Mouse (Mus musculus): Measurements from ENCODE around the gene Myo1a.

Myo1a gene

DNA sequence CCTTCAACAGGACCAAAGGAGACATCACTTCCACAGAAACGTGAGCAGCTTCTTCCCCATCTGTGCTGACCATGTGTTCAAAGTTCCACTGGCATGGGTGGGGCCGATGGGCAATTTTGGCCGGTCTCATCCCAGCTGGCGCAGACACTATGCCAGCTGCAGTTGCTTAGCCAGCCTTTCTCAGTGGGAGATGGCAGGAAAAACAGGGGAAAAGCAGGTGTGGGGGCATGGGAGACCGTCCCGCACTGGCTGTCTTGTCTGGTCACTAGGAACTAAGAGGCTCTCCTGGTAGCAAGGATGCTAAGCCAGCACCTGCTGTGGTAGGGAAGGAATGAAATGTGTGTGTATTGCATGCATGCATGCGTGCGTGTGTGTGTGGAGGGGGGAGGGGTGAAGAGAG is 23.5 kb downstream of the Myo1a start:
- DNase-seq (ENCODE audit: low spot score in 2 of 2), result no peak

GRCm38 (mm10) chr10:127730285-127730932 is 25.4 kb downstream of the Myo1a start:
- no peak for DNase-seq (ENCODE audit: low spot score in 2 of 2)

DNA sequence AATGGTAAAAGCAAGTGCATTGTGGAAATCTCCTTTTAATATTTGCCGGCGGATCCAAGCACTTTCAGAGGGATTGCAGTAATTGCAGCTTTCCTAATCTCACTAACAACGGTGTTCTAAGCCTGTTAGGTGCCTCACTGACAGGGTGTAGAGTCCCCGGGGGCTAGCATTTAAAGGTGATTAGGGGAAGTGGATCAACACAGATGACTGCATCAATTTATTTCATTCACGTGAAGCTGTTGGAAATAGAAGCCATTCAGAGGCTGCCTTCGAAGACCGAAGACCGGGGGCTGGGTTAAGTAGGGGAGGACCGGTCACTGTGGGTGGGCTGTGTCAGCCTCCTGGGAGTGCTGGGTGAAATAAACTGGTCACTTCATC is 26.0 kb downstream of the Myo1a start:
- DNase-seq (ENCODE audit: low spot score in 2 of 2), result no peak

DNA sequence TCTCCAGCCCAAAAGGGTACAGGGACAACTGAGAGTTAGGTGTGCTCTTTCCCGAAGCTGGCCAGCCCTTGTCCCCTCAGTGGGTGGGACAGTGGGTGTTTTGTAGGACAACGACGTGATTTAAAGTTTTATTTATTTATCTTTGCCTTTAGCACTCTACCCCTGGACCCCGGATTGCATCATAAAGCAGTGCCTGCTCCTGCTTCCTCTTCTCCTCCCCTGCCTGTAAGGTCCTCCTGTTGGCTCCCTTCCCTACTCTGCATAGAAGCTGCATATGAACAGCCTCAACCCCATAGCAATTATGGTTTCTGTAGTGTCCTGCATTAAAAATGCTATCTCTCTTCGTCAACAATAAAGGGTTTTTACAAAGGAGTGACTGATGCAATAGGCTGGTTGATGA is 26.4 kb downstream of the Myo1a start:
- DNase-seq (ENCODE audit: low spot score in 2 of 2), result no peak

- DNase-seq (ENCODE audit: low spot score in 2 of 2), result no peak
These were observed 29.5 kb downstream of the Myo1a start for GRCm38 (mm10) chr10:127734434-127734833.

- no peak for DNase-seq (ENCODE audit: low spot score in 2 of 2)
These were observed 31.3 kb downstream of the Myo1a start for GRCm38 (mm10) chr10:127736266-127736665.

- no peak for DNase-seq (ENCODE audit: low spot score in 2 of 2)
These were observed 31.9 kb downstream of the Myo1a start for GRCm38 (mm10) chr10:127736916-127737315.

DNA sequence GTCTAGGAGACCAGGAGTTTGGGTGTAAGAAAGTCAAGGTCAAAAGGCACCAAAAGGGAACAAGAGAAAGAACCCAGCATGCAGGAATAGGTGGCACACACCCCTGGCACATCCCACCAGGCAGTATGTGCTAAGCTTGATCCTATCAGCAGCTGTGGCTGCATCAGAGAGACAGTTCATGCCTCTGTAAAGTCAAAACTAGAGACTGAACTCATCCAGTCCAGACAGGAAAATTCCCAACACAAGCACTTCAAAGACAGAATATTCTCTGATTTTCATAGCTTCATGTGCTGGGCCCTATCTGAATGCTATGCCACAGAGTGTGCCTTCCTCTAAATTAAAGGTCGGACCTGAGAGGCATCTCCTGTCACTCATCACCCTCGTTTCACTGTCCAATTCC is 32.6 kb downstream of the Myo1a start:
- DNase-seq (ENCODE audit: low spot score in 2 of 2), result no peak

DNA sequence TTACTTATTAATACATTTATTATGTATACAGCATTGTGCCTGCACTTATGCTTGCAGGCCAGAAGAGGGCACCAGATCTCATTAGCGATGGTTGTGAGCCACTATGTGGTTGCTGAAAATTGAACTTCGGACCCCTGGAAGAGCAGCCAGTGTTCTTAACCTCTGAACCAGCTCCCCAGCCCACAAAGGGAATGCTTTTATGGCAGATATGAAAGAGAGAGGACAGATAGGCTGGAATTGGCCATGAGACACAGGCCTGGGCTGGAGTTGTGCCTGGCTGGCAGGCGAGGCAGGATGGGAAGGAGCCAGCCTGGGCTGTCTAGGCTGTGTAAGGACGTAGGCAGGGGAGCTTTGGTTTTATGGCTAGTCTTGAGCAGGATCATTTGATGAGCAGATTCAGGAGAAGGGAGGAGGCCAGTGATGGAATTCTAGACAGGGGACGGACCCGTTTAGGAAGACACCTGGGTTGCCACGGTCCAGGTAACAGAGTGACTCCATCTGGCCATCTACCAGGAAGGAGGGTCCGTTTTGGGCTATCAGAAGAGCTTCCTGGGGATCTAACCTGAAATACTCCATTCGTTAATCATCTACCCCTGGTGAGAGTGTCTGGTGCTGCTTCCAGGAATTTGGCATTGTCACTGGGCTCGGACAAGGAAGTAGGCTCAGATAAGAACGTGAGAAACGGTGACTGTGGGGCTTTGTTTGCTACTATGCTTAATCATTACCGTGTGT is 33.3 kb downstream of the Myo1a start:
- no peak for DNase-seq (ENCODE audit: low spot score in 2 of 2)

GRCm38 (mm10) chr10:127739083-127739660 is 34.2 kb downstream of the Myo1a start, which contains the start of gene Zbtb39:
Gene Zbtb39 (plus strand): TSS chr10:127739538.
- DNase-seq (ENCODE audit: low spot score in 2 of 2), result peak in 1 of 2 experiments; percentile 55

GRCm38 (mm10) chr10:127739661-127740161 is 34.7 kb downstream of the Myo1a start:
- DNase-seq (ENCODE audit: low spot score in 2 of 2), result no peak

DNA sequence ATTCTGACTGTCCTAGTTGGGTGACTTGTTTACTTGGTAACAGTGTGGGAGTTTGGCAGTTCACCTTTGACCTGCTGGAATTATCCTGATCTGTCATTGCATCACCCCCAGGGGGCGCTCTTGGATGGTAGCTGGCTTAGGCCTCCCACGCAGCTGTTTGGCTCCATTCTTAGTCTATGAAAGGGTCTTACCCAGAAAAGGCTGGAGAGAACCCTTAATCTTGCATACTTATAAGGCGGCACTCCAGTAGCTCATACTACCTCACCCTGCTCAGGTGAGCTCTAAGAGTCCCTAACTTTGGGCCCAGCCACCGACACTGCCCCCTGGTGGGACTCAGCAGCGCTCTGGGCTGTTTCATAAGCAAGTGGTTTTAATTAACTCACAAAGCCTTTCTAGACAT is 39.7 kb downstream of the Myo1a start:
- no peak for DNase-seq (ENCODE audit: low spot score in 2 of 2)

GRCm38 (mm10) chr10:127745886-127746285 is 40.9 kb downstream of the Myo1a start:
- DNase-seq (ENCODE audit: low spot score in 2 of 2), result no peak

- no peak for DNase-seq (ENCODE audit: low spot score in 2 of 2)
These were observed 42.3 kb downstream of the Myo1a start for GRCm38 (mm10) chr10:127747254-127747653.

DNA sequence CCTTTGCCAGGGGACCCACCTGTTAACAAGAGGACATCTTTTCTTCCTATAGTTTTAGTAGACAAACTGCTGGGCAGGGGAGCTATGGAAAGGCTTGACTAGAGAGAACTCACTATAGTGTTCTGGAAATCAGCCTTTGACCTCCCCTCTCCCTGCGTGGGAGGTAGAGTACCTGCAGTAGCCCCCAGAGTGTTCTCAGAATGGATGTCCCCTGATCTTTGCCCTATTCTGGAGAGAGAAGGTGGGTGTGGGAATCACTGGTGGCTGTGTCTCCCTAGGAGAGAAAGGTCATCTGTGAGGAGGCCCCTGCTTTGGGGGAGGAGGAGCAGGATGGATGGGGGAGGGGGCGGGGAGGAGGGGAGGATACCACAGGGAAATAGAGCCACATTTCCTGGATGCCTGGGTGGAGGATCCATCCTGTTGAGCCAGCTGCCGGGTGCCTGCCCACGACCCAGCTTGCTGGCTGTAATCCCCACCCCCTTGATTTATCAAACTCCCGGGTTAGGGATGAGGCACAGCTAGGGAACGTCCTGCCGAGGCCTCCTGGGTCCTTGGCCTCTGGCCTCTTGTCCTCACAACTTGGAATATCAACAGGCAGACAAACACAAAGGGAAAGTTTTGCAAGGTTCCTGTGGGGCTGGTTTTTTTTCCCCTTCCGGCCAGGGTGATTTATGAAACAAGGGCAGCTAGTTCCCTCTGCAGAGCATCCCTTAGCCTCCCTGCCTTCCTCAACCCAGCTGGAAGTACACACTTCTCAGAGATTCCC is 44.1 kb downstream of the Myo1a start:
- DNase-seq (ENCODE audit: low spot score in 2 of 2), result no peak

DNA sequence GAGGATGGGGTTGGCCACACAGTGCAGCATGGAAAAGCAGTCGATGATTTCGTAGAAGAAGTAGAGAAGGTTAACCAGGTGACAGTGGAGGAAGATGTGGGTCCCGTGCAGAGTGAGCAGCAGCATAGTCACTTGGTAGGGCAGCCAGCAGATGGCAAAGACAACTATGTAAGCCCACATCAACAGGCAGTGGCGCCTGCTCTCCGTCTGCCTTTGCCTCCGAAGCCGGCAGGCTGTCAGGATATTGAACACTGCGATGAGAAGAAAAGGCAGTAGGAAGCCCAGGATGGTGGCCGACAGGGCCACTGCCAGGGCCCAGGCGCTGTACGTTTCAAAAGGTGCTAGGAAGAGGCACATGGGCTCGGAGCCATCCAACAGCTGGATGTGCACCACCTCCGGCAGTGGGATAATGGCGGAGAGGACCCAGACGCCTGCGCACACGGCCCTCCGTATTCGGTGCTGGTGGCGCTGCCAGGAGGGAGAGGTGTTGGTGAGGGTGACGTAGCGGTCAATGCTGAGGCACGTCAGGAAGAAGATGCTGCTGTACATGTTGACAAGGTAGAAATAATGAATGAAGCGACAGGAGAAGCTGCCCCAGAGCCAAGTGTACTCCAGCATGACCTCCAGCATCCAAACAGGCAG is 45.3 kb downstream of the Myo1a start:
- no peak for DNase-seq (ENCODE audit: low spot score in 2 of 2)

GRCm38 (mm10) chr10:127751548-127751947 is 46.6 kb downstream of the Myo1a start, which contains the start of gene Gpr182:
Gene Gpr182 (minus strand): TSS chr10:127751732.
- no peak for DNase-seq (ENCODE audit: low spot score in 2 of 2)

DNA sequence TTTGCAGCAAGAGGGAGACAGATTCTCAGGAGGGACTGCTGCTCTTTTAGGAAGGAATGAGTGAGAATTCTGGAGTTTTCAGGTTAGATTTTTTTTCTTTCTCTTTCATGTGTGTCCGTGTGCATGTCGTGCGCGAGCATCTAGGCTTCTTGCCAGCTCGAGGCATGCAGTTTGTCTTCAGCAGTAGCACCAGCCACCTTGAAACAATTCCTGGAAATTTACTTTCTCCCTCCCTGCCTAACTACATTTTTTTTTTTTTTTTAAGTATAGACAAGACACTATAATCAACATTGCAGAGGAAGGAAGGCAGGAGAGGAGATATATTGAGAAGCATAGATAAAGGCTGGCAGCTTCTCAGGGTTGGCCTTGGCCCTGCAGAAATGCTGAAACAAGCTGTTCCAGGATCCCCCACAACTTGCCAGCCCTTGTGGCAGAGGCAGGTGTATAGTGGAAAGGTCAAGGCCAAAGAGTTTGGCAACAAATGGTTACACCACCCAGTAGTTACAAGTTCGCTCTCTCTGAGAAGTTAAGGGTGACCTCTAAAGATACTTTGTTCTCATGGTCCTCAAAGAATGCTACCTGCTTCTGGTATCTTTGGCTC is 49.7 kb downstream of the Myo1a start:
- no peak for DNase-seq (ENCODE audit: low spot score in 2 of 2)

GRCm38 (mm10) chr10:127755246-127755645 is 50.3 kb downstream of the Myo1a start:
- DNase-seq (ENCODE audit: low spot score in 2 of 2), result no peak

- DNase-seq (ENCODE audit: low spot score in 2 of 2), result no peak
These were observed 50.9 kb downstream of the Myo1a start for GRCm38 (mm10) chr10:127755770-127756468.

All from frontal cortex, postnatal 14 days (tissue).